Mouse (Mus musculus) effector memory CD4-positive, alpha-beta T cell, adult 5 months (primary cell): Measurements from ENCODE around the gene Man2b2. TPM values are rescaled to one million over a fixed set of nuclear protein-coding genes. Genes with fewer than 3 reads are reported as not detected.

Source experiments
- polyA plus RNA-seq: library from polyadenylated mRNA; unstranded; fragments of 100-300 nt; shearing (Covaris generic); gene quantifications from one replicate; pipeline ENCODE4 v1.2.1, GENCODE M21; 2017

Man2b2 gene
- polyA plus RNA-seq = 10.5 TPM

GRCm38 (mm10) chr5:36829913-36830879 lies at the start of gene Man2b2:
Gene Man2b2, minus strand, starts transcription at chr5:36830653.

GRCm38 (mm10) chr5:36868266-36869090 lies 38.0 kb upstream of the Man2b2 start, which contains the start of gene Ppp2r2c:
Gene Ppp2r2c, plus strand, starts transcription at chr5:36868513.

GRCm38 (mm10) chr5:36796296-36797014 lies 34.0 kb downstream of the Man2b2 start, which contains the start of gene Mrfap1:
Gene Mrfap1, minus strand, starts transcription at chr5:36796772.

Other genes with a start within 250 kb of the Man2b2 start
- 51.3 TPM for gene Tbc1d14, start 237.4 kb downstream of the Man2b2 start, polyA plus RNA-seq
- 36.2 TPM for gene D5Ertd579e, start 134.6 kb downstream of the Man2b2 start, polyA plus RNA-seq
- gene Bloc1s4, start 82.0 kb downstream of the Man2b2 start, polyA plus RNA-seq = 29.3 TPM
- gene Mrfap1, start 33.9 kb downstream of the Man2b2 start, polyA plus RNA-seq = 256 TPM
- gene Ppp2r2c, start 37.9 kb upstream of the Man2b2 start, polyA plus RNA-seq = 0.30 TPM
- 2.5 TPM for gene Wfs1, start 158.6 kb upstream of the Man2b2 start, polyA plus RNA-seq